Mouse (Mus musculus) liver, postnatal 0 days (tissue): ENCODE data around the gene Cpeb2. TPM values are rescaled to one million over a fixed set of nuclear protein-coding genes. Genes with fewer than 3 reads are reported as not detected.

ENCODE experiments used
- ATAC-seq: fragments of 200-750 bp; cut with Nextera tagmentation; 2 replicates; pipeline ENCODE4 v1.8.0; 2017; ENCODE audit warnings: mild to moderate bottlenecking, moderate library complexity
- DNase-seq: peaks from one replicate; pipeline ENCODE4 v3.0.0-alpha.2; 2016
- H3K27ac ChIP-seq: fragments of 300-500 bp; sonication (generic); 2 replicates; pipeline ENCODE4 v1.5.1; 2014; ENCODE audit warnings: antibody characterized with exemption, moderate library complexity, mild to moderate bottlenecking, low read depth
- H3K27me3 ChIP-seq: fragments of 300-500 bp; sonication (generic); 2 replicates; pipeline ENCODE4 v1.6.1; 2014; ENCODE audit warnings: low read length, control low read depth, mixed read lengths; ENCODE audit not compliant: insufficient read depth
- H3K36me3 ChIP-seq: fragments of 300-500 bp; sonication (generic); replicated peaks from 2 replicates; pipeline ENCODE4 v1.6.1; 2014; ENCODE audit warnings: mild to moderate bottlenecking, control low read depth, low read length, moderate library complexity, mixed read lengths; ENCODE audit not compliant: insufficient read depth
- H3K4me1 ChIP-seq: fragments of 300-500 bp; sonication (generic); 2 replicates; pipeline ENCODE4 v1.6.1; 2014; ENCODE audit warnings: antibody characterized with exemption, mild to moderate bottlenecking, control low read depth; ENCODE audit not compliant: insufficient read depth
- H3K4me2 ChIP-seq: fragments of 300-500 bp; sonication (generic); 2 replicates; pipeline ENCODE4 v1.6.1; 2014; ENCODE audit warnings: low read depth, mild to moderate bottlenecking, low read length, moderate library complexity, mixed read lengths
- H3K4me3 ChIP-seq: fragments of 300-500 bp; sonication (generic); 2 replicates; pipeline ENCODE4 v1.5.1; 2014; ENCODE audit warnings: low read depth, low read length
- H3K9ac ChIP-seq: fragments of 300-500 bp; sonication (generic); replicated peaks from 2 replicates; pipeline ENCODE4 v1.6.1; 2014; ENCODE audit warnings: mild to moderate bottlenecking, moderate library complexity
- H3K9me3 ChIP-seq: fragments of 300-500 bp; sonication (generic); 2 replicates; pipeline ENCODE4 v1.6.1; 2016; ENCODE audit warnings: mild to moderate bottlenecking, control low read depth, low read length, mixed read lengths
- CTCF ChIP-seq: sonication (generic); IDR thresholded peaks from 2 replicates; pipeline ENCODE4 v1.5.1; 2016; ENCODE audit warnings: antibody characterized with exemption, low read depth
- EP300 ChIP-seq: IDR thresholded peaks from 2 replicates; pipeline ENCODE4 v1.6.1; 2016; ENCODE audit warnings: antibody characterized with exemption, low read depth, mild to moderate bottlenecking
- WGBS: fragments of 180-500 bp; shearing (Covaris S2); extraction: QIAGEN DNeasy Blood & Tissue Kit; methylation state at CpG from one replicate; pipeline ENCODE4 v1.1.7; 2014; ENCODE audit not compliant: insufficient replicate concordance; 5-methylcytosine and 5-hydroxymethylcytosine counted together
- polyA plus RNA-seq: library from polyadenylated mRNA; unstranded; fragments of >200 nt; fragmentation: Nextera tagmentation; extraction: Ambion mirVana; gene quantifications from 2 replicates; pipeline ENCODE4 v1.2.1, GENCODE M21; 2015

Gene Cpeb2
- 2.5 and 3.2 TPM in 2 replicates for polyA plus RNA-seq

GRCm38 (mm10) chr5:43232480-43233315, at the start of gene Cpeb2:
Gene Cpeb2, plus strand, starts transcription at chr5:43233170.
- peak within 1 kb of the TSS; percentile 90 for H3K9ac ChIP-seq
- under 1% methylated on average over 36 of the region's 89 CpGs for WGBS
- TF ChIP-seq CTCF (no peak), EP300 (no peak)
- peaks cover 3% of the 10 kb centered on the region; the same call in 1 of the 2 replicates for H3K4me1 ChIP-seq
- DNase-seq (peak; percentile 93), ATAC-seq (peak; percentile 85)
- H3K4me3 ChIP-seq: peak within 1 kb of the TSS; percentile 77
- no peaks in the 10 kb centered on the region for H3K9me3 ChIP-seq
- H3K27me3 ChIP-seq: peaks cover 6% of the 10 kb centered on the region; the same call in 1 of the 2 replicates
- peak within 1 kb of the TSS; percentile 99 for H3K27ac ChIP-seq
- peak within 1 kb of the TSS; percentile 88 for H3K4me2 ChIP-seq
- no peaks in the 10 kb centered on the region for H3K36me3 ChIP-seq

GRCm38 (mm10) chr5:43183556-43183955, 49.4 kb upstream of the Cpeb2 start:
- no peak for DNase-seq
- no peaks in the 10 kb centered on the region for H3K27me3 ChIP-seq
- peaks cover 5% of the 10 kb centered on the region; the same call in 1 of the 2 replicates for H3K4me1 ChIP-seq
- ATAC-seq: no peak
- H3K9ac ChIP-seq: no peak overlapping the region
- H3K9me3 ChIP-seq: no peaks in the 10 kb centered on the region
- TF ChIP-seq CTCF (no peak), EP300 (no peak)
- no peak overlapping the region for H3K4me2 ChIP-seq
- no peak overlapping the region for H3K27ac ChIP-seq
- H3K4me3 ChIP-seq: no peak overlapping the region
- H3K36me3 ChIP-seq: no peaks in the 10 kb centered on the region

- WGBS: 58% methylated on average over 3 of the region's 3 CpGs
- DNase-seq (no peak), ATAC-seq (no peak)
- Histone ChIP-seq H3K27ac (no peak overlapping the region), H3K9ac (no peak overlapping the region), H3K4me2 (no peak overlapping the region), H3K4me3 (no peak overlapping the region), H3K27me3 (no peaks in the 10 kb centered on the region), H3K9me3 (no peaks in the 10 kb centered on the region), H3K4me1 (peaks cover 5% of the 10 kb centered on the region; the same call in 1 of the 2 replicates), H3K36me3 (no peaks in the 10 kb centered on the region)
- TF ChIP-seq EP300: no peak
- no peak for TF ChIP-seq CTCF
Measured at GRCm38 (mm10) chr5:43184834-43185233, 48.1 kb upstream of the Cpeb2 start.

GRCm38 (mm10) chr5:43185478-43185877, 47.5 kb upstream of the Cpeb2 start:
- TF ChIP-seq CTCF (no peak), EP300 (no peak)

GRCm38 (mm10) chr5:43200686-43201085, 32.3 kb upstream of the Cpeb2 start:
- no peaks in the 10 kb centered on the region for H3K9me3 ChIP-seq
- no peak overlapping the region for H3K27ac ChIP-seq
- DNase-seq: no peak
- H3K4me2 ChIP-seq: no peak overlapping the region
- H3K4me3 ChIP-seq: no peak overlapping the region
- WGBS: 70% methylated on average over 4 of the region's 4 CpGs
- no peak for TF ChIP-seq EP300
- TF ChIP-seq CTCF: no peak
- no peak overlapping the region for H3K9ac ChIP-seq
- no peaks in the 10 kb centered on the region for H3K36me3 ChIP-seq
- H3K4me1 ChIP-seq: no peaks in the 10 kb centered on the region
- no peaks in the 10 kb centered on the region for H3K27me3 ChIP-seq
- no peak for ATAC-seq

More at GRCm38 (mm10) chr5:43185478-43185877, 47.5 kb upstream of the Cpeb2 start:
- H3K27me3 ChIP-seq: no peaks in the 10 kb centered on the region
- H3K9ac ChIP-seq: no peak overlapping the region
- H3K36me3 ChIP-seq: no peaks in the 10 kb centered on the region
- H3K9me3 ChIP-seq: no peaks in the 10 kb centered on the region
- peaks cover 5% of the 10 kb centered on the region; the same call in 1 of the 2 replicates for H3K4me1 ChIP-seq
- no peak overlapping the region for H3K4me2 ChIP-seq
- 51% methylated on average over 3 of the region's 3 CpGs for WGBS
- ATAC-seq: no peak
- H3K27ac ChIP-seq: 0 out of 2 replicates have a peak overlapping the region, but pooled peaks have one; percentile 7
- no peak for DNase-seq
- H3K4me3 ChIP-seq: no peak overlapping the region

- WGBS: 49% methylated on average over 6 of the region's 6 CpGs
- no peaks in the 10 kb centered on the region for H3K4me1 ChIP-seq
- H3K27ac ChIP-seq: no peak overlapping the region
- TF ChIP-seq CTCF: no peak
- TF ChIP-seq EP300: no peak
- ATAC-seq (no peak), DNase-seq (no peak)
- H3K27me3 ChIP-seq: no peaks in the 10 kb centered on the region
- H3K36me3 ChIP-seq: no peaks in the 10 kb centered on the region
- H3K9ac ChIP-seq: no peak overlapping the region
- H3K9me3 ChIP-seq: no peaks in the 10 kb centered on the region
- H3K4me3 ChIP-seq: no peak overlapping the region
- no peak overlapping the region for H3K4me2 ChIP-seq
Measured at GRCm38 (mm10) chr5:43206495-43207053, 26.4 kb upstream of the Cpeb2 start.
